Comparison of ENCODE assay signal across 8 mouse cellular contexts in the genomic region with DNA sequence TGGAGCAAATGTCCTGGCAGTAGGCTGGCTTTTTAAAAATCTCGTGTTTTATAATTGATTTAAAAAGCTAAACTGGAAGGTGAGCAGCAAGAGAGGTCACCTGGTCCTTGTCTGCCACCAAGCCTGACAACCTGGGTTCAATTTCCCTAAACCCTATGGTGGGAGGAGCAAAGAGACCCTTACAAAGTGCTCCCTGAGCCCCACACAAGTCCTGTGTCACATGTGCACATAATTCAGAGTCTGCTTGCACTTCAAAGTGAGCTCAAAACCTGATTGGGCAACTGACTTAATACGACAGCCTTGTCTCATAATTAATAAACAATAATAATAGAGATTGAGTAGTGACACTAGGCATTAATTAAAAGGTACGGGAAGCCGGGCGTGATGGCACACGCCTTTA. TPM values are rescaled to one million over a fixed set of nuclear protein-coding genes. Genes with fewer than 3 reads are reported as not detected.
DNase-seq lines count a peak whose midpoint lies in the region; ATAC-seq and TF ChIP-seq lines count a peak whose summit lies in the region.

No protein-coding gene starts in this region.

- 81% methylated on average over 6 of the region's 6 CpGs for WGBS in lung, postnatal 0 days
- WGBS in limb, embryonic 15.5 days: 68% methylated on average over 6 of the region's 6 CpGs
- 75% methylated on average over 6 of the region's 6 CpGs for WGBS in stomach, embryonic 14.5 days

- peak overlapping the region; percentile 100 for H3K27ac ChIP-seq in lung, postnatal 0 days (ENCODE audit: low read length)
- peak overlapping the region; percentile 100 for H3K27ac ChIP-seq in limb, embryonic 15.5 days
- peak overlapping the region; percentile 100 for H3K27ac ChIP-seq in stomach, embryonic 14.5 days (ENCODE audit: low read length)

- peak overlapping the region; percentile 99; the same call in 1 of the 2 replicates for H3K4me3 ChIP-seq in lung, postnatal 0 days (ENCODE audit: low read depth, low read length)
- H3K4me3 ChIP-seq in limb, embryonic 15.5 days: peak overlapping the region; percentile 97
- peak overlapping the region; percentile 94 for H3K4me3 ChIP-seq in stomach, embryonic 14.5 days (ENCODE audit: low read depth, low read length)

- no peaks in the 10 kb centered on the region for H3K36me3 ChIP-seq in lung, postnatal 0 days (ENCODE audit: insufficient read depth, low read length)
- peaks cover 7% of the 10 kb centered on the region; the same call in 1 of the 2 replicates for H3K36me3 ChIP-seq in limb, embryonic 15.5 days
- peaks cover 12% of the 10 kb centered on the region for H3K36me3 ChIP-seq in stomach, embryonic 14.5 days (ENCODE audit: control insufficient read depth, insufficient read depth, low read length)

- peak overlapping the region; percentile 69 for H3K4me2 ChIP-seq in lung, postnatal 0 days (replicated peaks; ENCODE audit: low read depth, low read length)
- peak overlapping the region; percentile 75 for H3K4me2 ChIP-seq in limb, embryonic 15.5 days
- H3K4me2 ChIP-seq in stomach, embryonic 14.5 days (replicated peaks; ENCODE audit: low read depth, low read length): peak overlapping the region; percentile 53

- H3K4me1 ChIP-seq in lung, postnatal 0 days (ENCODE audit: insufficient read depth, low read depth, low read length): peaks cover 29% of the 10 kb centered on the region
- H3K4me1 ChIP-seq in limb, embryonic 15.5 days: peaks cover 40% of the 10 kb centered on the region
- H3K4me1 ChIP-seq in stomach, embryonic 14.5 days (ENCODE audit: control insufficient read depth, insufficient read depth, low read length): peaks cover 39% of the 10 kb centered on the region

- H3K27me3 ChIP-seq in lung, postnatal 0 days (replicated peaks; ENCODE audit: insufficient read depth, low read length): no peaks in the 10 kb centered on the region
- H3K27me3 ChIP-seq in limb, embryonic 15.5 days: no peaks in the 10 kb centered on the region
- no peaks in the 10 kb centered on the region for H3K27me3 ChIP-seq in stomach, embryonic 14.5 days (ENCODE audit: control insufficient read depth, insufficient read depth, low read length)

- 0 out of 2 replicates have a peak overlapping the region, but pooled peaks have one; percentile 32 for H3K9ac ChIP-seq in lung, postnatal 0 days (replicated peaks; ENCODE audit: low read depth)
- peak overlapping the region; percentile 42 for H3K9ac ChIP-seq in limb, embryonic 15.5 days
- H3K9ac ChIP-seq in stomach, embryonic 14.5 days (replicated peaks; ENCODE audit: low read depth, low read length): peak overlapping the region; percentile 19; the same call in 1 of the 2 replicates

- no peak for TF ChIP-seq CTCF in lung, postnatal 0 days (IDR thresholded peaks at IDR 0.05)

- H3K9me3 ChIP-seq in lung, postnatal 0 days (ENCODE audit: low read length): no peaks in the 10 kb centered on the region
- no peaks in the 10 kb centered on the region for H3K9me3 ChIP-seq in limb, embryonic 15.5 days
- no peaks in the 10 kb centered on the region for H3K9me3 ChIP-seq in stomach, embryonic 14.5 days (ENCODE audit: control insufficient read depth, low read depth, low read length)

- peak; percentile 70 for DNase-seq in cerebellum, adult 9-10 months
- no peak for DNase-seq in cerebellum, postnatal 14 days
- DNase-seq in lung, postnatal 0 days (ENCODE audit: low spot score): no peak
- DNase-seq in lung, postnatal 25 days (ENCODE audit: low spot score): no peak
- DNase-seq in spleen, postnatal 10 days (ENCODE audit: low spot score in 2 of 2): no peak
- DNase-seq in spleen, postnatal 14 days (ENCODE audit: low spot score in 2 of 2): no peak

- TF ChIP-seq EP300 in lung, postnatal 0 days (IDR thresholded peaks at IDR 0.05): no peak

- ATAC-seq in lung, postnatal 0 days: no peak
- no peak for ATAC-seq in limb, embryonic 15.5 days (ENCODE audit: insufficient number of reproducible peaks, low FRiP score, low TSS enrichment, low read depth)
- no peak for ATAC-seq in stomach, embryonic 14.5 days (ENCODE audit: insufficient number of reproducible peaks, insufficient read depth, low FRiP score, low read depth)

RNA-seq across cellular contexts. Expression of a gene that starts 1.0 kb away (rescaled TPM):
- polyA plus RNA-seq in lung, postnatal 0 days (2015; fragmentation: Nextera tagmentation; extraction: Ambion mirVana): 276 and 288 TPM in 2 replicates
- polyA plus RNA-seq in limb, embryonic 15.5 days (2015; fragmentation: Nextera tagmentation; extraction: Ambion mirVana): 286 and 373 TPM in 2 replicates
- polyA plus RNA-seq in stomach, embryonic 14.5 days (2014; fragmentation: Nextera tagmentation; extraction: Ambion mirVana): 377 and 384 TPM in 2 replicates

RNA-seq across cellular contexts. Expression of a gene that starts 13.7 kb away (rescaled TPM):
- polyA plus RNA-seq in lung, postnatal 0 days (2015; fragmentation: Nextera tagmentation; extraction: Ambion mirVana): 39.7 and 41.3 TPM in 2 replicates
- 29.7 and 29.8 TPM in 2 replicates for polyA plus RNA-seq in limb, embryonic 15.5 days (2015; fragmentation: Nextera tagmentation; extraction: Ambion mirVana)
- polyA plus RNA-seq in stomach, embryonic 14.5 days (2014; fragmentation: Nextera tagmentation; extraction: Ambion mirVana): 25.7 and 30.0 TPM in 2 replicates

RNA-seq across cellular contexts. Expression of a gene that starts 21.7 kb away (rescaled TPM):
- polyA plus RNA-seq in lung, postnatal 0 days (2015; fragmentation: Nextera tagmentation; extraction: Ambion mirVana): 73.2 and 84.0 TPM in 2 replicates
- polyA plus RNA-seq in limb, embryonic 15.5 days (2015; fragmentation: Nextera tagmentation; extraction: Ambion mirVana): 82.6 and 89.6 TPM in 2 replicates
- polyA plus RNA-seq in stomach, embryonic 14.5 days (2014; fragmentation: Nextera tagmentation; extraction: Ambion mirVana): 64.6 and 71.8 TPM in 2 replicates

RNA-seq across cellular contexts. Expression of a gene that starts 21.8 kb away (rescaled TPM):
- 84.0 and 89.4 TPM in 2 replicates for polyA plus RNA-seq in lung, postnatal 0 days (2015; fragmentation: Nextera tagmentation; extraction: Ambion mirVana)
- polyA plus RNA-seq in limb, embryonic 15.5 days (2015; fragmentation: Nextera tagmentation; extraction: Ambion mirVana): 118 and 124 TPM in 2 replicates
- 43.6 and 54.9 TPM in 2 replicates for polyA plus RNA-seq in stomach, embryonic 14.5 days (2014; fragmentation: Nextera tagmentation; extraction: Ambion mirVana)

RNA-seq across cellular contexts. Expression of a gene that starts 21.9 kb away (rescaled TPM):
- 54.2 and 62.5 TPM in 2 replicates for polyA plus RNA-seq in lung, postnatal 0 days (2015; fragmentation: Nextera tagmentation; extraction: Ambion mirVana)
- polyA plus RNA-seq in limb, embryonic 15.5 days (2015; fragmentation: Nextera tagmentation; extraction: Ambion mirVana): 103 and 109 TPM in 2 replicates
- 65.2 and 79.4 TPM in 2 replicates for polyA plus RNA-seq in stomach, embryonic 14.5 days (2014; fragmentation: Nextera tagmentation; extraction: Ambion mirVana)
